Mouse (Mus musculus): ENCODE results near the gene Lrrc31.

- no peak for TF ChIP-seq POLR2A (IDR thresholded peaks at IDR 0.05; ENCODE audit: borderline replicate concordance, insufficient read depth, low read length)
- TF ChIP-seq CTCF (IDR thresholded peaks at IDR 0.05; ENCODE audit: borderline replicate concordance, insufficient read depth, low read depth, low read length): no peak
Observed at GRCm38 (mm10) chr3:30683190-30683589, 16.5 kb downstream of the Lrrc31 start.

Data from cerebellum, adult 2 months (tissue).